Mouse (Mus musculus) neural tube, embryonic 14.5 days (tissue): ENCODE measurements around the gene Smco2. TPM values are rescaled to one million over a fixed set of nuclear protein-coding genes. Genes with fewer than 3 reads are reported as not detected.
"Not testable (repeated sequence)": the region's sequence is repeated elsewhere in the genome, so short reads cannot be mapped to it uniquely, and the experiment has no call there.

Experiments used
- ATAC-seq: fragments of 200-750 bp; cut with Nextera tagmentation; 2 replicates; pipeline ENCODE4 v1.8.0; 2017; ENCODE audit warnings: low read depth, mild to moderate bottlenecking, moderate TSS enrichment, moderate library complexity
- H3K27ac ChIP-seq: fragments of 300-500 bp; sonication (generic); 2 replicates; pipeline ENCODE4 v1.5.1; 2014; ENCODE audit warnings: low read depth, mild to moderate bottlenecking, control low read depth, low read length, moderate library complexity, mixed read lengths
- H3K27me3 ChIP-seq: fragments of 300-500 bp; sonication (generic); 2 replicates; pipeline ENCODE4 v1.6.1; 2014; ENCODE audit warnings: low read length; ENCODE audit not compliant: control insufficient read depth, insufficient read depth
- H3K36me3 ChIP-seq: fragments of 300-500 bp; sonication (generic); 2 replicates; pipeline ENCODE4 v1.6.1; 2014; ENCODE audit warnings: low read length, mixed read lengths; ENCODE audit not compliant: control insufficient read depth, insufficient read depth
- H3K4me1 ChIP-seq: fragments of 300-500 bp; sonication (generic); 2 replicates; pipeline ENCODE4 v1.6.1; 2014; ENCODE audit warnings: low read length; ENCODE audit not compliant: control insufficient read depth, insufficient read depth
- H3K4me2 ChIP-seq: fragments of 300-500 bp; sonication (generic); 2 replicates; pipeline ENCODE4 v1.6.1; 2014; ENCODE audit warnings: mild to moderate bottlenecking, low read depth, low read length, control low read depth
- H3K4me3 ChIP-seq: fragments of 300-500 bp; sonication (generic); 2 replicates; pipeline ENCODE4 v1.5.1; 2014; ENCODE audit warnings: low read depth, low read length, control low read depth, mixed read lengths
- H3K9ac ChIP-seq: fragments of 300-500 bp; sonication (generic); replicated peaks from 2 replicates; pipeline ENCODE4 v1.6.1; 2014; ENCODE audit warnings: low read depth, mild to moderate bottlenecking, control low read depth, low read length, mixed read lengths
- H3K9me3 ChIP-seq: fragments of 300-500 bp; sonication (generic); 2 replicates; pipeline ENCODE4 v1.6.1; 2016; ENCODE audit warnings: low read length; ENCODE audit not compliant: control insufficient read depth
- WGBS: fragments of 180-500 bp; shearing (Covaris S2); extraction: QIAGEN DNeasy Blood & Tissue Kit; methylation state at CpG from one replicate; pipeline ENCODE4 v1.1.7; 2014; 5-methylcytosine and 5-hydroxymethylcytosine counted together
- polyA plus RNA-seq: library from polyadenylated mRNA; unstranded; fragments of >200 nt; fragmentation: Nextera tagmentation; extraction: Ambion mirVana; gene quantifications from 2 replicates; pipeline ENCODE4 v1.2.1, GENCODE M21; 2014

The Smco2 gene
- polyA plus RNA-seq, 1 experiment from 2014 or later = not detected

GRCm38 (mm10) chr6:146847402-146847801, 2.5 kb upstream of the Smco2 start:
- Histone ChIP-seq H3K36me3 (no peaks in the 10 kb centered on the region), H3K9ac (no peak overlapping the region), H3K4me1 (no peaks in the 10 kb centered on the region), H3K4me2 (no peak overlapping the region), H3K27ac (no peak overlapping the region), H3K9me3 (no peaks in the 10 kb centered on the region), H3K4me3 (no peak overlapping the region), H3K27me3 (no peaks in the 10 kb centered on the region)
- WGBS = 70% methylated on average over 3 of the region's 3 CpGs
- ATAC-seq = no peak

GRCm38 (mm10) chr6:146848281-146848680, 1.6 kb upstream of the Smco2 start:
- Histone ChIP-seq H3K4me2 (no peak overlapping the region), H3K27me3 (no peaks in the 10 kb centered on the region), H3K27ac (no peak overlapping the region), H3K4me1 (no peaks in the 10 kb centered on the region), H3K9me3 (no peaks in the 10 kb centered on the region), H3K9ac (no peak overlapping the region), H3K36me3 (no peaks in the 10 kb centered on the region), H3K4me3 (no peak overlapping the region)
- no peak for ATAC-seq
- 84% methylated on average over 3 of the region's 3 CpGs for WGBS

- Histone ChIP-seq H3K27me3 (no peaks in the 10 kb centered on the region), H3K27ac (no peak overlapping the region), H3K4me1 (no peaks in the 10 kb centered on the region), H3K4me3 (no peak overlapping the region), H3K9me3 (no peaks in the 10 kb centered on the region), H3K4me2 (no peak overlapping the region), H3K9ac (no peak overlapping the region), H3K36me3 (no peaks in the 10 kb centered on the region)
- 84% methylated on average over 3 of the region's 3 CpGs for WGBS
- no peak for ATAC-seq
Measured at GRCm38 (mm10) chr6:146851916-146852315, 2.0 kb downstream of the Smco2 start.

- H3K4me2 ChIP-seq = no peak overlapping the region
- 86% methylated on average over 4 of the region's 4 CpGs for WGBS
- H3K9me3 ChIP-seq = no peaks in the 10 kb centered on the region
- no peak overlapping the region for H3K27ac ChIP-seq
- no peak overlapping the region for H3K9ac ChIP-seq
- no peak overlapping the region for H3K4me3 ChIP-seq
- no peaks in the 10 kb centered on the region for H3K27me3 ChIP-seq
- H3K4me1 ChIP-seq = no peaks in the 10 kb centered on the region
- no peaks in the 10 kb centered on the region for H3K36me3 ChIP-seq
- no peak for ATAC-seq
Measured at GRCm38 (mm10) chr6:146852739-146853138, 2.8 kb downstream of the Smco2 start.

- 96% methylated on average over 9 of the region's 9 CpGs for WGBS
- no peak overlapping the region for H3K9ac ChIP-seq
Measured at GRCm38 (mm10) chr6:146855185-146855584, 5.3 kb downstream of the Smco2 start.

GRCm38 (mm10) chr6:146857386-146857785, 7.5 kb downstream of the Smco2 start:
- H3K27me3 ChIP-seq = no peaks in the 10 kb centered on the region
- 96% methylated on average over 2 of the region's 2 CpGs for WGBS
- no peak overlapping the region for H3K4me2 ChIP-seq
- H3K4me3 ChIP-seq = no peak overlapping the region
- no peaks in the 10 kb centered on the region for H3K4me1 ChIP-seq
- no peaks in the 10 kb centered on the region for H3K36me3 ChIP-seq
- no peaks in the 10 kb centered on the region for H3K9me3 ChIP-seq
- no peak for ATAC-seq
- H3K9ac ChIP-seq = no peak overlapping the region
- no peak overlapping the region for H3K27ac ChIP-seq

More at GRCm38 (mm10) chr6:146855185-146855584, 5.3 kb downstream of the Smco2 start:
- no peaks in the 10 kb centered on the region for H3K27me3 ChIP-seq
- H3K4me2 ChIP-seq = no peak overlapping the region
- no peaks in the 10 kb centered on the region for H3K4me1 ChIP-seq
- H3K27ac ChIP-seq = no peak overlapping the region
- ATAC-seq = no peak
- no peaks in the 10 kb centered on the region for H3K36me3 ChIP-seq
- no peak overlapping the region for H3K4me3 ChIP-seq
- H3K9me3 ChIP-seq = no peaks in the 10 kb centered on the region

- H3K27me3 ChIP-seq = no peaks in the 10 kb centered on the region
- H3K36me3 ChIP-seq = no peaks in the 10 kb centered on the region
- no peaks in the 10 kb centered on the region for H3K9me3 ChIP-seq
- 84% methylated on average over 2 of the region's 2 CpGs for whole genome bisulfite sequencing
- H3K9ac ChIP-seq = no peak overlapping the region
- H3K27ac ChIP-seq = no peak overlapping the region
- H3K4me1 ChIP-seq = no peaks in the 10 kb centered on the region
- H3K4me3 ChIP-seq = no peak overlapping the region
- no peak for ATAC-seq
- H3K4me2 ChIP-seq = no peak overlapping the region
Measured at GRCm38 (mm10) chr6:146863154-146863553, 13.2 kb downstream of the Smco2 start.

GRCm38 (mm10) chr6:146864370-146864769, 14.5 kb downstream of the Smco2 start:
- not testable (repeated sequence) for H3K9ac ChIP-seq, ATAC-seq, H3K4me1 ChIP-seq, H3K27me3 ChIP-seq, H3K9me3 ChIP-seq, H3K36me3 ChIP-seq, H3K4me2 ChIP-seq, H3K4me3 ChIP-seq, H3K27ac ChIP-seq
- WGBS = 100% methylated on average over 1 of the region's 5 CpGs

- no peak overlapping the region for H3K27ac ChIP-seq
- no peak overlapping the region for H3K4me2 ChIP-seq
- no peaks in the 10 kb centered on the region for H3K27me3 ChIP-seq
- no peaks in the 10 kb centered on the region for H3K9me3 ChIP-seq
- no peaks in the 10 kb centered on the region for H3K36me3 ChIP-seq
- WGBS = 91% methylated on average over 4 of the region's 4 CpGs
- H3K4me3 ChIP-seq = no peak overlapping the region
- no peak overlapping the region for H3K9ac ChIP-seq
- no peaks in the 10 kb centered on the region for H3K4me1 ChIP-seq
- no peak for ATAC-seq
Measured at GRCm38 (mm10) chr6:146865701-146866100, 15.8 kb downstream of the Smco2 start.

GRCm38 (mm10) chr6:146871975-146872374, 22.1 kb downstream of the Smco2 start:
- Histone ChIP-seq H3K36me3 (no peaks in the 10 kb centered on the region), H3K4me2 (no peak overlapping the region), H3K9ac (no peak overlapping the region), H3K27ac (no peak overlapping the region), H3K27me3 (no peaks in the 10 kb centered on the region), H3K9me3 (no peaks in the 10 kb centered on the region), H3K4me3 (no peak overlapping the region), H3K4me1 (no peaks in the 10 kb centered on the region)
- no peak for ATAC-seq
- 96% methylated on average over 4 of the region's 4 CpGs for WGBS
